Mouse (Mus musculus): ENCODE results near the gene Cldn16. TPM values are rescaled to one million over a fixed set of nuclear protein-coding genes. Genes with fewer than 3 reads are reported as not detected.

Gene Cldn16
- polyA plus RNA-seq, 1 experiment: not detected

GRCm38 (mm10) chr16:26519596-26519995 is 56.7 kb downstream of the Cldn16 start:
- Histone ChIP-seq H3K4me1 (ENCODE audit: control insufficient read depth, insufficient read depth, insufficient read length, low read length) (no peaks in the 10 kb centered on the region), H3K4me3 (ENCODE audit: insufficient read depth, low read depth, low read length) (no peak overlapping the region), H3K27ac (replicated peaks; ENCODE audit: low read depth, low read length) (no peak overlapping the region)

- Histone ChIP-seq H3K4me3 (ENCODE audit: insufficient read depth, low read depth, low read length) (no peak overlapping the region), H3K27ac (replicated peaks; ENCODE audit: low read depth, low read length) (no peak overlapping the region), H3K4me1 (ENCODE audit: control insufficient read depth, insufficient read depth, insufficient read length, low read length) (no peaks in the 10 kb centered on the region)
Measured at GRCm38 (mm10) chr16:26525832-26526231, 62.9 kb downstream of the Cldn16 start.

- no peak within 1 kb of the TSS for H3K4me3 ChIP-seq (ENCODE audit: insufficient read depth, low read depth, low read length)
- no peak within 1 kb of the TSS for H3K27ac ChIP-seq (replicated peaks; ENCODE audit: low read depth, low read length)
- H3K4me1 ChIP-seq (ENCODE audit: control insufficient read depth, insufficient read depth, insufficient read length, low read length): no peaks in the 10 kb centered on the region
Measured at GRCm38 (mm10) chr16:26526669-26527068, 63.7 kb downstream of the Cldn16 start, which contains the start of gene Tmem207. Gene Tmem207 (minus strand): TSS chr16:26526769.

GRCm38 (mm10) chr16:26527931-26528666 is 65.2 kb downstream of the Cldn16 start:
- Histone ChIP-seq H3K4me1 (ENCODE audit: control insufficient read depth, insufficient read depth, insufficient read length, low read length) (no peaks in the 10 kb centered on the region), H3K27ac (replicated peaks; ENCODE audit: low read depth, low read length) (no peak overlapping the region), H3K4me3 (ENCODE audit: insufficient read depth, low read depth, low read length) (no peak overlapping the region)

GRCm38 (mm10) chr16:26530451-26530850 is 67.5 kb downstream of the Cldn16 start:
- no peaks in the 10 kb centered on the region for H3K4me1 ChIP-seq (ENCODE audit: control insufficient read depth, insufficient read depth, insufficient read length, low read length)
- H3K4me3 ChIP-seq (ENCODE audit: insufficient read depth, low read depth, low read length): no peak overlapping the region
- no peak overlapping the region for H3K27ac ChIP-seq (replicated peaks; ENCODE audit: low read depth, low read length)

- no peaks in the 10 kb centered on the region for H3K4me1 ChIP-seq (ENCODE audit: control insufficient read depth, insufficient read depth, insufficient read length, low read length)
- H3K27ac ChIP-seq (replicated peaks; ENCODE audit: low read depth, low read length): no peak overlapping the region
- H3K4me3 ChIP-seq (ENCODE audit: insufficient read depth, low read depth, low read length): no peak overlapping the region
Measured at GRCm38 (mm10) chr16:26532287-26532686, 69.4 kb downstream of the Cldn16 start.

Other genes with a start within 250 kb of the Cldn16 start
- 0.71 and 2.9 TPM in 2 replicates for gene Cldn1, start 91.3 kb upstream of the Cldn16 start, polyA plus RNA-seq (2012; ENCODE audit: insufficient read depth, insufficient read length, missing spikeins)
- not detected in 2 replicates for gene Tmem207, start 63.6 kb downstream of the Cldn16 start, polyA plus RNA-seq (2012; ENCODE audit: insufficient read depth, insufficient read length, missing spikeins)
- 1.3 and 1.8 TPM in 2 replicates for gene Il1rap, start 118.6 kb downstream of the Cldn16 start, polyA plus RNA-seq (2012; ENCODE audit: insufficient read depth, insufficient read length, missing spikeins)